Mouse (Mus musculus): ENCODE measurements at regions not wholly inside any gene's neighbourhood (a gene's known extent, or its start where the extent isn't known, plus 50 kb on each side); places are given as distances from the start of the nearest gene placed in this dataset.

DNA sequence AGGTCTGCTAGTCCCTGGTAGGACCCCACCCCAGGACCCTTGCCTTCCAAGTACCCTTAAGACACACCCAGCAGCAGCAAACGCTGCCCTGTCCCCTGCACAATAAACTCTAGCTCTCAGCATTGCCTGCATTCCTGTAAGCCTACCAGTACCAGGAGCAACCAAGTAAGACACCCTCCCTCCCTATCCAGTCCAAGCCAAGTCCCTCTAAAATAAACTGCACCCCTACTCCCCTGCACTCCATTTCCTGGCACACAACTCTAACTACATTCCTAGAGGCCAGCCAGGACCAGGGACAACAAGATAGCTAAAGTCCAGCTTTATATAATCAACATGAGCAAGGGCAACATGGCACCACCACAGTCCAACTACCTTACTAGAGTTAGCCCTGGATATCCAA is 103.5 kb downstream of the Ids start:
- H3K36me3 ChIP-seq (replicated peaks; ENCODE audit: control insufficient read depth, insufficient read depth) = no peaks in the 10 kb centered on the region
- 82% methylated on average over 1 of the region's 1 CpGs for WGBS
- DNase-seq (ENCODE audit: low spot score) (no peak), ATAC-seq (ENCODE audit: low FRiP score) (no peak)
- no peaks in the 10 kb centered on the region for H3K27me3 ChIP-seq (ENCODE audit: control insufficient read depth, insufficient read depth, low read length)
- H3K9ac ChIP-seq = no peak overlapping the region
- H3K4me3 ChIP-seq (replicated peaks; ENCODE audit: low read length) = no peak overlapping the region
- no peaks in the 10 kb centered on the region for H3K9me3 ChIP-seq (ENCODE audit: control insufficient read depth, low read length)
- no peak overlapping the region for H3K4me2 ChIP-seq (replicated peaks)
- H3K4me1 ChIP-seq (replicated peaks; ENCODE audit: control insufficient read depth, insufficient read depth, low read length) = no peaks in the 10 kb centered on the region
- no peak overlapping the region for H3K27ac ChIP-seq

DNA sequence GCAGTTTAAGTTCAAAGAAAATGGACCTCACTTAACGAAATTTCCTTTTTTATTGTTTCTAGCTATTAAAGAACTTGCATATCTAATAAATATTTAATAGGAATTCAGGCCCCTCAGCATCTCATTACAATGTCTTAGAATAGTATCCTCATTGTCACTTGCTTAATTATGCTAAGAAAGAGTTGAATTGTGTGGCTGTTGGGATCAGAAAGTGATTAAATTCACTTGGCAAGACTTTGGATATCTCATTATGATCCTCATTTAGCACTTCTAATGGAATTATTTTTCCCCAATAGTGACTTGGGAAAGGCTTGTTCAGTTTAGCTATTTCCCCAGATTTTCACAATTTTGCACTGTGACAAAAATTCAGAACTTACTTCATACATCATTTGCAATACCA is 148.9 kb downstream of the Ids start:
- no peak overlapping the region for H3K4me2 ChIP-seq (replicated peaks)
- no peaks in the 10 kb centered on the region for H3K9me3 ChIP-seq (ENCODE audit: control insufficient read depth, low read length)
- H3K4me3 ChIP-seq (replicated peaks; ENCODE audit: low read length) = no peak overlapping the region
- WGBS = 66% methylated on average over 1 of the region's 1 CpGs
- ATAC-seq (ENCODE audit: low FRiP score) (no peak), DNase-seq (ENCODE audit: low spot score) (no peak)
- H3K4me1 ChIP-seq (replicated peaks; ENCODE audit: control insufficient read depth, insufficient read depth, low read length) = no peaks in the 10 kb centered on the region
- no peak overlapping the region for H3K27ac ChIP-seq
- no peaks in the 10 kb centered on the region for H3K27me3 ChIP-seq (ENCODE audit: control insufficient read depth, insufficient read depth, low read length)
- no peak overlapping the region for H3K9ac ChIP-seq
- H3K36me3 ChIP-seq (replicated peaks; ENCODE audit: control insufficient read depth, insufficient read depth) = no peaks in the 10 kb centered on the region

GRCm38 (mm10) chrX:70184427-70185090 is 180.3 kb downstream of the Ids start:
- DNase-seq (ENCODE audit: low spot score) (no peak), ATAC-seq (ENCODE audit: low FRiP score) (no peak)
- 68% methylated on average over 1 of the region's 1 CpGs for WGBS
- no peak overlapping the region for H3K4me3 ChIP-seq (replicated peaks; ENCODE audit: low read length)
- no peaks in the 10 kb centered on the region for H3K9me3 ChIP-seq (ENCODE audit: control insufficient read depth, low read length)
- H3K4me2 ChIP-seq (replicated peaks) = no peak overlapping the region
- no peaks in the 10 kb centered on the region for H3K27me3 ChIP-seq (ENCODE audit: control insufficient read depth, insufficient read depth, low read length)
- no peaks in the 10 kb centered on the region for H3K4me1 ChIP-seq (replicated peaks; ENCODE audit: control insufficient read depth, insufficient read depth, low read length)
- no peak overlapping the region for H3K9ac ChIP-seq
- H3K36me3 ChIP-seq (replicated peaks; ENCODE audit: control insufficient read depth, insufficient read depth) = no peaks in the 10 kb centered on the region
- no peak overlapping the region for H3K27ac ChIP-seq

DNA sequence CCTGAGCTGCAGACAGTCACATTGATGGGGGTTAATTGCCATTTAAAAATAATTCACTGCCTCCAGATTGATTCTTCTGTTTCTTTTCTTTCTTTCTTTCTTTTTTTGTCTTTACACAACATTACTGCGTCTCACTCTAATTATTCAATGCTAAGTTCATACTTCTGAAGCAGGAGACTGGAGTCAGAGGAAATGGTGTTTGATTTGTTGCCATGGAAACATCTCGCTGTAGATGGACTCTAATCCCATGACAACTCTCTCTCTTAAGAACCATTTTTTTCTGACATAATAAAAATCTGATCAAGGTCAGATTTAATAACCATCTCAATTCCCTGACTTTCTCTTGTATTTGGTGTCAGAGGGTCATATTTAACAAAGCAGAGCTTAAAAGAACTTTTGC is 195.1 kb downstream of the Ids start:
- DNase-seq (ENCODE audit: low spot score) (peak; percentile 30), ATAC-seq (ENCODE audit: low FRiP score) (no peak)
- no peak overlapping the region for H3K4me3 ChIP-seq (replicated peaks; ENCODE audit: low read length)
- H3K9me3 ChIP-seq (ENCODE audit: control insufficient read depth, low read length) = no peaks in the 10 kb centered on the region
- WGBS = 30% methylated on average over 2 of the region's 2 CpGs
- H3K4me1 ChIP-seq (replicated peaks; ENCODE audit: control insufficient read depth, insufficient read depth, low read length) = 0 out of 2 replicates have a peak, but pooled peaks cover 4% of the 10 kb centered on the region
- H3K27ac ChIP-seq = no peak overlapping the region
- H3K9ac ChIP-seq = no peak overlapping the region
- no peaks in the 10 kb centered on the region for H3K36me3 ChIP-seq (replicated peaks; ENCODE audit: control insufficient read depth, insufficient read depth)
- no peaks in the 10 kb centered on the region for H3K27me3 ChIP-seq (ENCODE audit: control insufficient read depth, insufficient read depth, low read length)
- H3K4me2 ChIP-seq (replicated peaks) = no peak overlapping the region

GRCm38 (mm10) chrX:70161011-70161410 is 203.9 kb downstream of the Ids start:
- H3K4me3 ChIP-seq (replicated peaks; ENCODE audit: low read length) = no peak overlapping the region
- no peak overlapping the region for H3K9ac ChIP-seq
- no peaks in the 10 kb centered on the region for H3K36me3 ChIP-seq (replicated peaks; ENCODE audit: control insufficient read depth, insufficient read depth)
- DNase-seq (ENCODE audit: low spot score) (peak; percentile 69), ATAC-seq (ENCODE audit: low FRiP score) (no peak)
- H3K9me3 ChIP-seq (ENCODE audit: control insufficient read depth, low read length) = no peaks in the 10 kb centered on the region
- H3K4me2 ChIP-seq (replicated peaks) = no peak overlapping the region
- 11% methylated on average over 4 of the region's 4 CpGs for WGBS
- no peak overlapping the region for H3K27ac ChIP-seq
- no peaks in the 10 kb centered on the region for H3K4me1 ChIP-seq (replicated peaks; ENCODE audit: control insufficient read depth, insufficient read depth, low read length)
- H3K27me3 ChIP-seq (ENCODE audit: control insufficient read depth, insufficient read depth, low read length) = no peaks in the 10 kb centered on the region

All from hindbrain, embryonic 14.5 days (tissue).